Mouse (Mus musculus) forebrain, embryonic 10.5 days (tissue): ENCODE measurements at regions not wholly inside any gene's neighbourhood (a gene's known extent, or its start where the extent isn't known, plus 50 kb on each side); places are given as distances from the start of the nearest gene placed in this dataset.
"Not testable (repeated sequence)": the region's sequence is repeated elsewhere in the genome, so short reads cannot be mapped to it uniquely, and the experiment has no call there.

Experiments
- DNase-seq: peaks from one replicate; pipeline ENCODE4 v3.0.0-alpha.2; 2017; ENCODE audit warnings: low spot score; ENCODE audit errors: extremely low spot score
- H3K27ac ChIP-seq: fragments of 300-500 bp; sonication (generic); 2 replicates; pipeline ENCODE4 v1.5.1; 2016; ENCODE audit warnings: mild to moderate bottlenecking
- H3K27me3 ChIP-seq: fragments of 300-500 bp; sonication (generic); 2 replicates; pipeline ENCODE4 v1.6.1; 2016; ENCODE audit warnings: mild to moderate bottlenecking; ENCODE audit not compliant: poor library complexity, severe bottlenecking
- H3K36me3 ChIP-seq: fragments of 300-500 bp; sonication (generic); replicated peaks from 2 replicates; pipeline ENCODE4 v1.6.1; 2016; ENCODE audit warnings: mild to moderate bottlenecking, moderate library complexity
- H3K4me1 ChIP-seq: fragments of 300-500 bp; sonication (generic); 2 replicates; pipeline ENCODE4 v1.6.1; 2016
- H3K4me3 ChIP-seq: fragments of 300-500 bp; sonication (generic); 2 replicates; pipeline ENCODE4 v1.5.1; 2016; ENCODE audit warnings: mild to moderate bottlenecking, moderate library complexity
- H3K9me3 ChIP-seq: fragments of 300-500 bp; sonication (generic); 2 replicates; pipeline ENCODE4 v1.6.1; 2016; ENCODE audit warnings: mild to moderate bottlenecking, moderate library complexity
- WGBS: fragments of 180-500 bp; shearing (Covaris S2); methylation state at CpG from one replicate; pipeline ENCODE4 v1.1.7; 2016; 5-methylcytosine and 5-hydroxymethylcytosine counted together

- 58% methylated on average over 7 of the region's 7 CpGs for WGBS
- no peaks in the 10 kb centered on the region for H3K36me3 ChIP-seq
- H3K4me1 ChIP-seq = peaks cover 14% of the 10 kb centered on the region
- no peak overlapping the region for H3K4me3 ChIP-seq
- no peaks in the 10 kb centered on the region for H3K27me3 ChIP-seq
- no peaks in the 10 kb centered on the region for H3K9me3 ChIP-seq
- no peak overlapping the region for H3K27ac ChIP-seq
- no peak for DNase-seq
Observed at GRCm38 (mm10) chr2:51753565-51754031, 126.3 kb downstream of the Tas2r134 start.

GRCm38 (mm10) chr2:51757361-51757760, 130.1 kb downstream of the Tas2r134 start:
- H3K27me3 ChIP-seq = no peaks in the 10 kb centered on the region
- peaks cover 14% of the 10 kb centered on the region for H3K4me1 ChIP-seq
- no peak overlapping the region for H3K27ac ChIP-seq
- DNase-seq = no peak
- H3K4me3 ChIP-seq = no peak overlapping the region
- 84% methylated on average over 1 of the region's 1 CpGs for WGBS
- no peaks in the 10 kb centered on the region for H3K9me3 ChIP-seq
- H3K36me3 ChIP-seq = no peaks in the 10 kb centered on the region

GRCm38 (mm10) chr2:51758093-51758492, 130.8 kb downstream of the Tas2r134 start:
- Histone ChIP-seq H3K27me3 (no peaks in the 10 kb centered on the region), H3K9me3 (no peaks in the 10 kb centered on the region), H3K27ac (no peak overlapping the region), H3K4me3 (no peak overlapping the region), H3K4me1 (peaks cover 9% of the 10 kb centered on the region), H3K36me3 (no peaks in the 10 kb centered on the region)
- no peak for DNase-seq
- 94% methylated on average over 8 of the region's 8 CpGs for WGBS

GRCm38 (mm10) chr2:51762866-51763265, 135.6 kb downstream of the Tas2r134 start:
- Histone ChIP-seq H3K9me3 (no peaks in the 10 kb centered on the region), H3K36me3 (no peaks in the 10 kb centered on the region), H3K27ac (no peak overlapping the region), H3K4me3 (no peak overlapping the region), H3K27me3 (no peaks in the 10 kb centered on the region), H3K4me1 (peaks cover 7% of the 10 kb centered on the region)
- WGBS = 93% methylated on average over 4 of the region's 4 CpGs
- no peak for DNase-seq

- WGBS = 67% methylated on average over 4 of the region's 4 CpGs
- DNase-seq = no peak
- H3K27ac ChIP-seq = 0 out of 2 replicates have a peak overlapping the region, but pooled peaks have one; percentile 4
- H3K27me3 ChIP-seq = no peaks in the 10 kb centered on the region
- peaks cover 16% of the 10 kb centered on the region for H3K4me1 ChIP-seq
- no peaks in the 10 kb centered on the region for H3K9me3 ChIP-seq
- no peak overlapping the region for H3K4me3 ChIP-seq
- no peaks in the 10 kb centered on the region for H3K36me3 ChIP-seq
Observed at GRCm38 (mm10) chr2:51767507-51768135, 140.3 kb downstream of the Tas2r134 start.

GRCm38 (mm10) chr2:51768298-51769271, 141.3 kb downstream of the Tas2r134 start:
- H3K4me1 ChIP-seq = peaks cover 16% of the 10 kb centered on the region
- WGBS = 88% methylated on average over 12 of the region's 12 CpGs
- H3K4me3 ChIP-seq = no peak overlapping the region
- no peaks in the 10 kb centered on the region for H3K27me3 ChIP-seq
- peak overlapping the region; percentile 12; the same call in 1 of the 2 replicates for H3K27ac ChIP-seq
- H3K36me3 ChIP-seq = no peaks in the 10 kb centered on the region
- no peaks in the 10 kb centered on the region for H3K9me3 ChIP-seq
- DNase-seq = no peak

- no peak for DNase-seq
- Histone ChIP-seq H3K4me3 (no peak overlapping the region), H3K27me3 (no peaks in the 10 kb centered on the region), H3K9me3 (no peaks in the 10 kb centered on the region), H3K27ac (no peak overlapping the region), H3K4me1 (no peaks in the 10 kb centered on the region), H3K36me3 (no peaks in the 10 kb centered on the region)
- 89% methylated on average over 1 of the region's 1 CpGs for WGBS
Observed at GRCm38 (mm10) chr2:51785169-51785568, 149.8 kb downstream of the Rbm43 start.

- Histone ChIP-seq H3K36me3 (no peaks in the 10 kb centered on the region), H3K4me3 (no peak overlapping the region), H3K27ac (no peak overlapping the region), H3K9me3 (no peaks in the 10 kb centered on the region), H3K4me1 (no peaks in the 10 kb centered on the region), H3K27me3 (no peaks in the 10 kb centered on the region)
- no peak for DNase-seq
- 87% methylated on average over 3 of the region's 3 CpGs for WGBS
Observed at GRCm38 (mm10) chr2:51788896-51789295, 146.1 kb downstream of the Rbm43 start.

GRCm38 (mm10) chr2:51793291-51793690, 141.7 kb downstream of the Rbm43 start:
- DNase-seq, H3K9me3 ChIP-seq, H3K4me3 ChIP-seq, H3K4me1 ChIP-seq, H3K27me3 ChIP-seq, H3K36me3 ChIP-seq, H3K27ac ChIP-seq: not testable (repeated sequence)
- 86% methylated on average over 2 of the region's 2 CpGs for WGBS

GRCm38 (mm10) chr2:51799856-51800255, 135.1 kb downstream of the Rbm43 start:
- Histone ChIP-seq H3K4me3 (no peak overlapping the region), H3K27me3 (no peaks in the 10 kb centered on the region), H3K36me3 (no peaks in the 10 kb centered on the region), H3K4me1 (no peaks in the 10 kb centered on the region), H3K9me3 (no peaks in the 10 kb centered on the region), H3K27ac (no peak overlapping the region)
- no peak for DNase-seq
- 97% methylated on average over 1 of the region's 1 CpGs for WGBS

- Histone ChIP-seq H3K4me3 (no peak overlapping the region), H3K36me3 (no peaks in the 10 kb centered on the region), H3K4me1 (no peaks in the 10 kb centered on the region), H3K27ac (no peak overlapping the region), H3K9me3 (no peaks in the 10 kb centered on the region), H3K27me3 (no peaks in the 10 kb centered on the region)
- no peak for DNase-seq
- 88% methylated on average over 2 of the region's 2 CpGs for WGBS
Observed at GRCm38 (mm10) chr2:51822976-51823375, 112.0 kb downstream of the Rbm43 start.

GRCm38 (mm10) chr2:51830286-51830944, 104.5 kb downstream of the Rbm43 start:
- Histone ChIP-seq H3K36me3 (no peaks in the 10 kb centered on the region), H3K4me1 (peaks cover 4% of the 10 kb centered on the region), H3K27me3 (no peaks in the 10 kb centered on the region), H3K9me3 (no peaks in the 10 kb centered on the region), H3K27ac (no peak overlapping the region), H3K4me3 (no peak overlapping the region)
- DNase-seq = peak; percentile 37
- WGBS = 49% methylated on average over 7 of the region's 7 CpGs
